Mouse (Mus musculus) testis, postnatal 10 days (tissue): ENCODE results near the gene Wfdc8.
"Not testable (repeated sequence)": the region's sequence is repeated elsewhere in the genome, so short reads cannot be mapped to it uniquely, and the experiment has no call there.

Experiments
- DNase-seq: peaks from one replicate; pipeline ENCODE4 v3.0.0; 2021; ENCODE audit warnings: low spot score

Gene Wfdc8

DNA sequence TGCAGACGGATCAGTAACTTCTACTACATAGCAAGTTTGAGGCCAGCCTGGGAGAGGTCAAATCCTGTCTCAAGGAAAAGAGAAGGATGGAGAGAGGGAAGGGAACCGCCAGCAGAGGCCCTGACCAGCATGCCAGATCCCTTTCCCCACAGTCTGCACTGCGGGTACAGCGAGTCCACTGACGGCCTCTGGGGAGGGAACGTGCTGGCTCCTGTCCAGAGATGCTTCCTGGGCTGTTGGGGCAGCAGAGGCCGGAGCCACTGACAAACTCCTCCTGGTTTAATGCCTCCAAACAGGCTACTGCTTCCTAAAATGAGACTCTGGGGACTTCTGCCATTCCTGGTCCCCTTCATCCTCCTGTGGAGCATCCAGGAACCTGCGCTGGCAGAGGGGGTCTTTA lies at the start of gene Wfdc8, which contains the start of gene Wfdc6b:
Wfdc8 (minus strand) TSS at position 156 of the 400 bp plus-strand sequence.
Wfdc6b (plus strand) TSS at position 52 of the 400 bp plus-strand sequence.
- DNase-seq, result peak; percentile 94

GRCm38 (mm10) chr2:164656483-164656882 lies 43.1 kb upstream of the Wfdc8 start, which contains the start of gene Wfdc9:
Gene Wfdc9, minus strand, starts transcription at chr2:164656583.
- no peak for DNase-seq

DNA sequence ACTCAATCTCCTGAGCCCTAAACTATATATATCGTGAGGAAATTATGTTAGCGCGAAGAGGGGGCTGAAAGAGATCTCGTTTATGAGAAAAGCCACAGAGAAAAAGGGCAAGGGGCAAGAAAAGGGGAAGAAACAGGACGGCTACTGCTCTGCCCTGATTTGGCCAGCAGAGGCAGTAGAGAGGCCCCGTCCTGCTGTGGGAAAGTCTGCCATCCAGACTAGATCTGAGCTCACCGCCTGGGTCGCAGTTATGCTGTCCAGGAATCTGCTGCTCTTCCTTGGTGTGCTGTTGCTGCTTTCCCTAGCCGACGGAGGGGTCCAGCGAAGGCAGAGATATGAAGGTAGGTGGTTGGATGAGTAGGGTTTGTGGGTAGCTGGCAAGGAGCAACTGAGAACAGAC lies 42.4 kb upstream of the Wfdc8 start, which contains the start of gene Wfdc10:
Wfdc10 (plus strand) TSS at position 189 of the 400 bp plus-strand sequence.
- peak; percentile 85 for DNase-seq

DNA sequence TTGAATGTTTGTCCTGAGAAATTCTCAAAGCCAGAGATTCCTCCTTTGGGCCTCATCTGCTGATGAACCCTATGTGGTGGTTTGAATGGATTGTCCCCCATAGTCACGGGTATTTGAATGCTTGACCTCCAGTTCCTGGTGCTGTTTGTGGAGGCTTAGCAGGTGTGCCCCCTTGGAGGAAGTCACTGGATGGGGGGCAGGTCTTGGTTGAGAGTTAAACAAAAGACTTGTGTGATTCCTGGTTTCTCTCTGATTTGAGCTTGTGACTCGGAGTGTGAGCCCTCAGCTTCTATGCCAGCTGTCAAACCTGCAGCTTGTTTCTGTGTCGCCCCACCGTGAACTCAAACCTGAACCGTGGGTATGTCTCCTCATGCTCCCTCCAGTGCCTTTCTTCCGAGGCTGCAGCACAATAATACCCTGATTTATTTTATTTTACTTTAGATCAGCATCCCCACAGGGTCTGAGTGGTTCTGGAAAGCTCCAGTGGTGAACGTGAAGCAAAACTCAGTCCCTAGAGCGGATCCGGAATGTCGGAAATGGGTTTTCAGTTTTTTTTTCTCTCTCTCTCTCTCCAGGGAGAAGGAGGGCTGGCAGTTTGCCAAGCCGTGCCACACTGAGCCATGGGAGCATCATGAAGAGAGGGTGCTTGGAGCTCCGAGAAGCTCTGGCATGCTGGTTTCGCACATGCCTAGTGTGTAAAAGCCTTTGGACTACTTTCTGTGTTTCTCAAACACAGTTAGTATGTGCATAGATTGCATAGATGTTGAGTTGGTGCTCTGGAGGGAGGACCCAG lies 28.7 kb upstream of the Wfdc8 start:
- DNase-seq, result peak; percentile 71

DNA sequence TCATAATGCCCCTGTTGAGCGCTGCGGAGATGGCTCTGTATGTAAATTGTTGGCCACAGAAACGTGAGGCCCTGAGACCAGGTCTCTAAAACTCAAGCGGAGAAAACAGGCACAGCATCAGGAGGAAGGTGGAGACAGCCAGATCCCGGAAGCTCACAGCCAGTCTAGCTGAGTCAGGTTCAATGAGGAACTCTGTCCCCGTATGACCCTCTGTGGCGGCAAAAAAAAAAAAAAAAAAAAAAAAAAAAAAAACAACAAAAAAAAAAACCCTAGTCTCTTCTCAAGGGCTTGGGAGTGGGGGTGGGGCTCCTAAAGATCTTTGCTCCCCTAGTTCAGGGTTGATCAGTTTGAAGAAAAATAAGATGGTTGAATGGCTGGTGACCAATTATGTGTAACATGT lies 27.7 kb upstream of the Wfdc8 start:
- no peak for DNase-seq

- no peak for DNase-seq
Measured at GRCm38 (mm10) chr2:164638696-164639095, 25.3 kb upstream of the Wfdc8 start, which contains the start of gene Wfdc16. Gene Wfdc16, minus strand, starts transcription at chr2:164638796.

GRCm38 (mm10) chr2:164635266-164635665 lies 21.8 kb upstream of the Wfdc8 start:
- DNase-seq, result no peak

DNA sequence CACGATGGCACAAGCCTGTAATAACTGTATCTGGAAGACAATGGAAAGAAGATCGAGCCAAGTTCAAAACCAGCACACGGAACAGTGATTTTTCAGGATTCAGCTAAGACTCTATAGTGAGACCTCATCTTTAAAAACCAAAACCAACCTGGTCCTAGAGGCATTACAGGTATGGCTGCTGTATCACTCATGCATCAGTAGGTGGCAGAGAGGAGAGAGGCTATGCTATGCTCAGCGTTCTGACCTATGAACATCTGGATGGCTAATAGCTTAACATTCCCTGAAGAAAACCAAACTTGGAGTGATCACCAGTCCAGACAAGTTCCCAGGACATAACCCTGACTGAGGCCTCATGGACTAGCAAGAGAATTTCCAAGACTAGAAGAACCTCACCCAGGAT lies 8.3 kb upstream of the Wfdc8 start:
- DNase-seq, result no peak

DNA sequence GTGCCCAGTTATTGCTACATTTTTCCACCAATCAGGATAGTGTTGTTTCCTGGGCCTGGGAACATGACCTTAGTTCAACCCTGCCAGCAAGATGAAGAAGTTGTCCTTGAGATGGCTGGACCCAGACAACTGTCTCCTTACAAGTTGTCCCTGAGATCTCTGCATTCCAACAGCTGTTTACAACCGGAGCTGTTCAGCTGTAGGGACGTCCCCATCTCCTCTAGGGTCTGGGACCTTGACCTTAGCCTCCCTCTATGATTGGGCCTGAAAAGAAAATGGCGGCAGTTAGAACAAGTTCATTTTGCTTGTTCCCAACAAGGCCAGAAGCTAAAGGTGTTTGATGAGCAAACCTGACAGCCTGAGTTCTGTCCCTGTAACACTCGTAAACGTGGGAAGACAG lies 5.6 kb upstream of the Wfdc8 start:
- DNase-seq, result no peak

- DNase-seq, result no peak
Measured at GRCm38 (mm10) chr2:164615386-164615785, 2.0 kb upstream of the Wfdc8 start.

DNA sequence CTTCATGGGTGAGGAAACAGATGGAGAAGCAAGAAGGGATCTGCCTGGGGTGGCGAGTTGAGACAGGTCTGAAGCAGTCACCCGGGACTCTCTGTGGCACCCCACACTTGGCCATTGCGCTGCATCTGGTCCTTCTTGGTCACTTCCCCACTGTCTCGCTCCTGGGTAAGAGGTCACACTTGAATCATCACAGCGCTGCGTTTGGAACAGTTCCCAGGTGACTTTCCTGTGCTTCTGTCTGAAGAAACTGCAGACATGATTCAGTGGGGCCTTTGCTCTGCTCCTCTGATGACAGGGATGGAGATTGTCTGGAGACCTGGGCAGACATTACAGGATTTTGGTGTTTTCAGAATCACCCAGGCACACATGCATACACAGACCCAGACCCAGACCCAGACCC lies 4.6 kb downstream of the Wfdc8 start:
- DNase-seq, result no peak

GRCm38 (mm10) chr2:164604411-164604810 lies 9.0 kb downstream of the Wfdc8 start:
- DNase-seq, result no peak

DNA sequence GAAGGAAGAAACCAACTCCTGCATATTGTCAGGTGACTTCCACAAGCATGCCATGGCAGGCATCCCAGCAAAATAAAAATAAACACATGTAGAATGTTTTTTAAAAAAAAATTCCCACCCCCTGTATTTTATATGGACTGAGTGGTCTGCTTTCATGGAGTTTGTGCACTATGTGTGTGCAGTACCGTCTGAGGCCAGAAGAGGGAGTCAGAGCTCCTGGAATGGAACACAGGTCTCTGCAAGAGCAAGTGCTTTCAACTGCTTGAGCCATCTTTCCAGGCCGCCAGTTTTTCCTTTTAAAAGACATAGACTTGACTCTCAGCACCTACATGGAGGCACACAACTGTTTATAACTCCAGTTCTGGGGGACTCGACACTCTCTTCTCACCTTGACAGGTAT lies 9.9 kb downstream of the Wfdc8 start:
- no peak for DNase-seq

- no peak for DNase-seq
Measured at GRCm38 (mm10) chr2:164600179-164600578, 13.2 kb downstream of the Wfdc8 start.

DNA sequence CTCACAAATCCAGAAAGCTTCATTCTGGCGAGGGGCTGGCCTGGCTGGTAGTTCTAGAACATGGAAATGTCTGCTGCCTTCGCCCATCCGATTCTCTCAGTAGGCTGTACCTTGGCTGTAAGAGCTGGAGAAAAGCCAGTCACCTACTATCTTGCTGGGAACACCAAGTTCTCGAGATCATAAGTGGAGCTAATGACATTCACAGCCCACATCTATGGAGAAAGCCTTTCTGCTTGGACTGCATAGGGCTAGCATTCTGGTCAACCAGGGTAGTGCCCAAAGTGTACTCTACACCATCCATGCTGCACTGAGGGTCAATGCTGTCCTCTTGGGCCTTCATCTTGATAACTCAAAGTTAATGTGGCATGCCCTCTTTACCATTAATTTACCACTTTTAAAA lies 19.9 kb downstream of the Wfdc8 start, which contains the start of gene Eppin:
Eppin (minus strand) TSS at position 101 of the 400 bp plus-strand sequence.
- no peak for DNase-seq

- no peak for DNase-seq
Measured at GRCm38 (mm10) chr2:164592014-164592413, 21.4 kb downstream of the Wfdc8 start.

GRCm38 (mm10) chr2:164585025-164585725 lies 28.3 kb downstream of the Wfdc8 start, which contains the start of gene Wfdc6a:
Gene Wfdc6a, minus strand, starts transcription at chr2:164585447.
- peak; percentile 82 for DNase-seq

GRCm38 (mm10) chr2:164573359-164573758 lies 40.1 kb downstream of the Wfdc8 start, which contains the start of gene Spint3:
Gene Spint3, minus strand, starts transcription at chr2:164573459.
- DNase-seq, result not testable (repeated sequence)

DNA sequence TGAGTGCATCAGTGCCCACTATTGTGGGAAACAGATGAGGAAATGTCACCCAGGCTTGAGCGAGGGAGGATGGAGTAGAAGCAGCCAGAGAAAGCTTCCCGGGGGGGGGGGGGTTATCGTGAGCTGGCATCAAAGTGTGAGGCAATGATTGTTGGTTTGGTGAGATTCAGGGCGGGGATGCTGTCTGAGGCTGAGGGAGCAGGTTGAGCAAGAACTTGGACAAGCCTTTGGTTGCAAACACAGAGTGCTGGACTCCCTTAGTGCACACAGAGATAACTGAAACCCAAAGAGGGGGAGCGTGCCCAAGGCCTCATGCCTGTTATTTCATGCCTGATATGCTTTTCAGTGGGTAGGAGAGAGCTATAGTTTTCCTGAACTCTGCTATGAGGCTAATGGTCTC lies 46.0 kb downstream of the Wfdc8 start:
- no peak for DNase-seq

GRCm38 (mm10) chr2:164566997-164567396 lies 46.4 kb downstream of the Wfdc8 start:
- no peak for DNase-seq

- DNase-seq, result no peak
Measured at GRCm38 (mm10) chr2:164564346-164564745, 49.1 kb downstream of the Wfdc8 start.

- DNase-seq, result peak; percentile 66
Measured at GRCm38 (mm10) chr2:164563339-164564038, 49.9 kb downstream of the Wfdc8 start.
